Mouse (Mus musculus) spleen, adult 10 weeks (tissue): ENCODE measurements around the gene Eif1b. TPM values are rescaled to one million over a fixed set of nuclear protein-coding genes. Genes with fewer than 3 reads are reported as not detected.

Experiments used
- polyA plus RNA-seq: library from polyadenylated mRNA; stranded (reverse); fragments of 350-450 nt; fragmentation: Illumina TruSeq; extraction: RNeasy Lipid Tissue Mini Kit (QIAGEN cat#74804); gene quantifications from one replicate; pipeline ENCODE4 v1.2.3, GENCODE M21; 2015; ENCODE audit warnings: low replicate concordance; ENCODE audit not compliant: insufficient read depth

The Eif1b gene
- 91.5 TPM for polyA plus RNA-seq

GRCm38 (mm10) chr9:120492010-120492399, at the start of gene Eif1b:
Gene Eif1b, plus strand, starts transcription at chr9:120492232.

GRCm38 (mm10) chr9:120539662-120540251, 47.7 kb downstream of the Eif1b start, which contains the start of gene Entpd3:
Gene Entpd3, plus strand, starts transcription at chr9:120539818.

Other genes starting within 250 kb of the Eif1b start
- gene Myrip, start 190.7 kb upstream of the Eif1b start, polyA plus RNA-seq, result 0.12 TPM
- gene Entpd3, start 47.6 kb downstream of the Eif1b start, polyA plus RNA-seq, result 0.15 TPM
- 1,055 TPM for gene Rpl14, start 79.2 kb downstream of the Eif1b start, polyA plus RNA-seq